Comparison of ENCODE assay signal across 8 mouse cellular contexts in the genomic region with DNA sequence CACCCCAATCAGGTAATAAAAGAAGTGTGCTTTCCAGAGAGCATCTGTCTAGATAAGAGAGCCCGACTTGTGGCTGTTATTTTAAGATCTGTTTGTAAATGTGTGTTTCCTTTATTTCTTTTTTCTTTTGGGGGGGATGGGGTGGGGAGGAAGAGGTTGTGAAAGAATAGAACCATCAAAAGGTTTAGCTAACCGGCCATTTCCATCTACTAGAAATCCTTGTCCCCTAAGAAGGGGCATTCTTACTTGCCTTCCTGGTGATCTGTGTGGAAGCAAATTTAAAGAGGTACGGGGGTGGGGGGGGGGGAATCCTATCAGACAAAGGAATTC. TPM values are rescaled to one million over a fixed set of nuclear protein-coding genes. Genes with fewer than 3 reads are reported as not detected.
DNase-seq lines count a peak whose midpoint lies in the region; ATAC-seq and TF ChIP-seq lines count a peak whose summit lies in the region.

No protein-coding gene starts in this region.

- no peaks in the 10 kb centered on the region for H3K36me3 ChIP-seq in liver, adult 2 months (ENCODE audit: control insufficient read depth, insufficient read depth, low read length)
- peaks cover 29% of the 10 kb centered on the region for H3K36me3 ChIP-seq in embryonic facial prominence, embryonic 10.5 days (replicated peaks)
- peaks cover 13% of the 10 kb centered on the region; the same call in 1 of the 2 replicates for H3K36me3 ChIP-seq in intestine, embryonic 14.5 days (ENCODE audit: control insufficient read depth, insufficient read depth, low read length)
- peaks cover 10% of the 10 kb centered on the region; the same call in 1 of the 2 replicates for H3K36me3 ChIP-seq in neural tube, embryonic 12.5 days

- peak overlapping the region; percentile 74; the same call in 1 of the 2 replicates for H3K4me3 ChIP-seq in liver, adult 2 months (ENCODE audit: insufficient read depth, low read depth, low read length)
- peak overlapping the region; percentile 98 for H3K4me3 ChIP-seq in embryonic facial prominence, embryonic 10.5 days
- peak overlapping the region; percentile 98 for H3K4me3 ChIP-seq in intestine, embryonic 14.5 days (ENCODE audit: low read depth, low read length)
- peak overlapping the region; percentile 97 for H3K4me3 ChIP-seq in neural tube, embryonic 12.5 days

- no peak overlapping the region for H3K27ac ChIP-seq in liver, adult 2 months (replicated peaks; ENCODE audit: insufficient read depth, low read depth, low read length)
- H3K27ac ChIP-seq in embryonic facial prominence, embryonic 10.5 days (replicated peaks) = peak overlapping the region; percentile 97
- H3K27ac ChIP-seq in intestine, embryonic 14.5 days (ENCODE audit: low read depth) = no peak overlapping the region
- H3K27ac ChIP-seq in neural tube, embryonic 12.5 days = no peak overlapping the region

- H3K4me2 ChIP-seq in intestine, embryonic 14.5 days (ENCODE audit: low read length) = peak overlapping the region; percentile 70
- H3K4me2 ChIP-seq in neural tube, embryonic 12.5 days (replicated peaks) = peak overlapping the region; percentile 95

- DNase-seq in liver, adult 2 months (ENCODE audit: extremely low read depth, low read depth, low spot score) = no peak
- no peak for DNase-seq in liver
- DNase-seq in embryonic facial prominence, embryonic 10.5 days (ENCODE audit: low spot score) = no peak
- DNase-seq in intestine, embryonic 14.5 days (ENCODE audit: low spot score) = no peak
- DNase-seq in urinary bladder, postnatal 36 days (ENCODE audit: low spot score in 2 of 2) = no peak
- no peak for DNase-seq in frontal cortex, postnatal 36 days (ENCODE audit: low spot score in 2 of 2)
- no peak for DNase-seq in yolk sac, embryonic 10.5 days (ENCODE audit: low spot score)

- WGBS in liver, adult 2 months = 7% methylated on average over 3 of the region's 3 CpGs
- 10% methylated on average over 3 of the region's 3 CpGs for WGBS in embryonic facial prominence, embryonic 10.5 days
- WGBS in intestine, embryonic 14.5 days = 0% methylated on average over 3 of the region's 3 CpGs
- WGBS in neural tube, embryonic 12.5 days = 3% methylated on average over 3 of the region's 3 CpGs

- peak overlapping the region; percentile 99; the same call in 1 of the 2 replicates for H3K9ac ChIP-seq in liver, adult 2 months (ENCODE audit: low read depth, low read length)
- peak overlapping the region; percentile 96 for H3K9ac ChIP-seq in intestine, embryonic 14.5 days (ENCODE audit: low read length)
- H3K9ac ChIP-seq in neural tube, embryonic 12.5 days = peak overlapping the region; percentile 94

- H3K79me2 ChIP-seq in liver, adult 2 months (ENCODE audit: control insufficient read depth, insufficient read depth, low read length) = peaks cover 20% of the 10 kb centered on the region; the same call in 1 of the 2 replicates

- no peaks in the 10 kb centered on the region for H3K27me3 ChIP-seq in liver, adult 2 months (ENCODE audit: control insufficient read depth, insufficient read depth, low read length)
- H3K27me3 ChIP-seq in embryonic facial prominence, embryonic 10.5 days (replicated peaks; ENCODE audit: low read depth, poor library complexity, severe bottlenecking) = no peaks in the 10 kb centered on the region
- H3K27me3 ChIP-seq in intestine, embryonic 14.5 days (replicated peaks; ENCODE audit: control insufficient read depth, insufficient read depth, low read length) = no peaks in the 10 kb centered on the region
- no peaks in the 10 kb centered on the region for H3K27me3 ChIP-seq in neural tube, embryonic 12.5 days (replicated peaks)

- no peak for TF ChIP-seq CTCF in liver, adult 2 months (IDR thresholded peaks at IDR 0.05; ENCODE audit: low read depth, low read length)

- H3K4me1 ChIP-seq in liver, adult 2 months (ENCODE audit: control insufficient read depth, insufficient read depth, low read length) = peaks cover 9% of the 10 kb centered on the region
- H3K4me1 ChIP-seq in embryonic facial prominence, embryonic 10.5 days = peaks cover 35% of the 10 kb centered on the region
- peaks cover 21% of the 10 kb centered on the region for H3K4me1 ChIP-seq in intestine, embryonic 14.5 days (replicated peaks; ENCODE audit: control insufficient read depth, insufficient read depth, low read length)
- peaks cover 22% of the 10 kb centered on the region for H3K4me1 ChIP-seq in neural tube, embryonic 12.5 days

- TF ChIP-seq POLR2A in liver, adult 2 months (IDR thresholded peaks at IDR 0.05; ENCODE audit: extremely low read depth, insufficient read depth, low read length) = no peak

- H3K9me3 ChIP-seq in embryonic facial prominence, embryonic 10.5 days = no peaks in the 10 kb centered on the region
- no peaks in the 10 kb centered on the region for H3K9me3 ChIP-seq in intestine, embryonic 14.5 days (ENCODE audit: control insufficient read depth, low read length)
- no peaks in the 10 kb centered on the region for H3K9me3 ChIP-seq in neural tube, embryonic 12.5 days

- ATAC-seq in intestine, embryonic 14.5 days (replicated peaks; ENCODE audit: low FRiP score, low TSS enrichment, low read depth) = no peak
- ATAC-seq in neural tube, embryonic 12.5 days (ENCODE audit: low FRiP score, low read depth) = no peak

RNA-seq across cellular contexts. Expression of a gene that starts 1.3 kb away (rescaled TPM):
- 4.4 and 5.9 TPM in 2 replicates for total RNA-seq in liver, adult 2 months (2014; rRNA removed)
- polyA plus RNA-seq in liver, adult 2 months (2012; rRNA removed) = 3.4 and 5.3 TPM in 2 replicates
- polyA plus RNA-seq in embryonic facial prominence, embryonic 10.5 days (2016; fragmentation: Nextera tagmentation; extraction: Ambion mirVana) = 7.4 and 8.0 TPM in 2 replicates
- 15.9 and 16.7 TPM in 2 replicates for polyA plus RNA-seq in intestine, embryonic 14.5 days (2014; fragmentation: Nextera tagmentation; extraction: Ambion mirVana)
- 7.9 and 8.5 TPM in 2 replicates for polyA plus RNA-seq in neural tube, embryonic 12.5 days (2016; fragmentation: Nextera tagmentation; extraction: Ambion mirVana)
